Mouse (Mus musculus) adrenal gland, adult 8-10 months (tissue): Measurements from ENCODE around the gene Klhl36. TPM values are rescaled to one million over a fixed set of nuclear protein-coding genes. Genes with fewer than 3 reads are reported as not detected.
"Not testable (repeated sequence)": the region's sequence is repeated elsewhere in the genome, so short reads cannot be mapped to it uniquely, and the experiment has no call there.

ENCODE experiments used
- DNase-seq: peaks from one replicate; pipeline ENCODE4 v3.0.0; 2022
- total RNA-seq, 4 experiments: library from RNA; stranded (reverse); gene quantifications; 2 replicates each; pipeline ENCODE4 v1.2.4; 2022

The Klhl36 gene
- total RNA-seq, 4 experiments from 2014 or later: 8.4 to 13.8 (median 11.8) TPM

- DNase-seq: no peak
Measured at GRCm38 (mm10) chr8:119835270-119835669, 26.8 kb upstream of the Klhl36 start.

GRCm38 (mm10) chr8:119836831-119837230, 25.2 kb upstream of the Klhl36 start:
- DNase-seq: no peak

GRCm38 (mm10) chr8:119837553-119838071, 24.5 kb upstream of the Klhl36 start:
- no peak for DNase-seq

- DNase-seq: no peak
Measured at GRCm38 (mm10) chr8:119838100-119838982, 23.7 kb upstream of the Klhl36 start.

- no peak for DNase-seq
Measured at GRCm38 (mm10) chr8:119838983-119839340, 23.1 kb upstream of the Klhl36 start.

- no peak for DNase-seq
Measured at GRCm38 (mm10) chr8:119839419-119840021, 22.5 kb upstream of the Klhl36 start.

GRCm38 (mm10) chr8:119840275-119840808, 21.7 kb upstream of the Klhl36 start, which contains the start of gene Cotl1:
Gene Cotl1, minus strand, starts transcription at chr8:119840544.
- peak; percentile 94 for DNase-seq

- no peak for DNase-seq
Measured at GRCm38 (mm10) chr8:119840905-119841411, 21.1 kb upstream of the Klhl36 start.

GRCm38 (mm10) chr8:119843444-119843843, 18.6 kb upstream of the Klhl36 start:
- peak; percentile 63 for DNase-seq

- no peak for DNase-seq
Measured at GRCm38 (mm10) chr8:119844577-119844976, 17.5 kb upstream of the Klhl36 start.

GRCm38 (mm10) chr8:119845741-119846140, 16.3 kb upstream of the Klhl36 start:
- DNase-seq: not testable (repeated sequence)

- DNase-seq: no peak
Measured at GRCm38 (mm10) chr8:119847232-119847922, 14.7 kb upstream of the Klhl36 start.

GRCm38 (mm10) chr8:119853521-119853920, 8.5 kb upstream of the Klhl36 start:
- no peak for DNase-seq

- no peak for DNase-seq
Measured at GRCm38 (mm10) chr8:119854035-119854434, 8.0 kb upstream of the Klhl36 start.

- no peak for DNase-seq
Measured at GRCm38 (mm10) chr8:119855656-119856055, 6.4 kb upstream of the Klhl36 start.

GRCm38 (mm10) chr8:119857767-119858166, 4.3 kb upstream of the Klhl36 start:
- DNase-seq: no peak

- no peak for DNase-seq
Measured at GRCm38 (mm10) chr8:119862390-119862734, 296 bp downstream of the Klhl36 start.

- DNase-seq: no peak
Measured at GRCm38 (mm10) chr8:119862749-119863148, 683 bp downstream of the Klhl36 start.

GRCm38 (mm10) chr8:119869616-119870015, 7.5 kb downstream of the Klhl36 start:
- DNase-seq: no peak

GRCm38 (mm10) chr8:119873181-119873580, 11.1 kb downstream of the Klhl36 start:
- DNase-seq: no peak

GRCm38 (mm10) chr8:119881301-119881700, 19.2 kb downstream of the Klhl36 start:
- no peak for DNase-seq

- DNase-seq: no peak
Measured at GRCm38 (mm10) chr8:119881917-119882316, 19.9 kb downstream of the Klhl36 start.

GRCm38 (mm10) chr8:119883281-119883680, 21.2 kb downstream of the Klhl36 start:
- DNase-seq: no peak
